Mouse (Mus musculus) layer of hippocampus, adult 11-12 months (tissue): Measurements from ENCODE around the gene Cadm2.
A peak's percentile ranks its signal among the peaks of the same experiment; 100 is the strongest.

Experiments used
- DNase-seq: peaks from one replicate; pipeline ENCODE4 v3.0.0; 2022; ENCODE audit warnings: low spot score

The Cadm2 gene

GRCm38 (mm10) chr16:66748533-66748932 is 872.2 kb downstream of the Cadm2 start:
- DNase-seq: no peak

- no peak for DNase-seq
Observed at GRCm38 (mm10) chr16:66731212-66731611, 889.5 kb downstream of the Cadm2 start.

- DNase-seq: no peak
Observed at GRCm38 (mm10) chr16:66706476-66706875, 914.2 kb downstream of the Cadm2 start.

GRCm38 (mm10) chr16:66694783-66695182 is 925.9 kb downstream of the Cadm2 start:
- DNase-seq: no peak

GRCm38 (mm10) chr16:66677241-66677640 is 943.5 kb downstream of the Cadm2 start:
- DNase-seq: no peak

GRCm38 (mm10) chr16:66651013-66651362 is 969.7 kb downstream of the Cadm2 start:
- peak; percentile 32 for DNase-seq

- peak; percentile 57 for DNase-seq
Observed at GRCm38 (mm10) chr16:66650348-66651012, 970.2 kb downstream of the Cadm2 start.

GRCm38 (mm10) chr16:66647798-66648197 is 972.9 kb downstream of the Cadm2 start:
- DNase-seq: no peak

GRCm38 (mm10) chr16:66643606-66644005 is 977.1 kb downstream of the Cadm2 start:
- DNase-seq: no peak

GRCm38 (mm10) chr16:66627527-66627926 is 993.2 kb downstream of the Cadm2 start:
- DNase-seq: no peak

GRCm38 (mm10) chr16:66622423-66622822 is 998.3 kb downstream of the Cadm2 start:
- DNase-seq: no peak

GRCm38 (mm10) chr16:66612624-66613023 is 1008.1 kb downstream of the Cadm2 start:
- no peak for DNase-seq
